Mouse (Mus musculus) lung, postnatal 0 days (tissue): ENCODE measurements around the gene Slc6a6. TPM values are rescaled to one million over a fixed set of nuclear protein-coding genes. Genes with fewer than 3 reads are reported as not detected.

Source experiments
- ATAC-seq: fragments of 200-750 bp; cut with Nextera tagmentation; 2 replicates; pipeline ENCODE4 v1.8.0; 2017; ENCODE audit warnings: moderate library complexity
- DNase-seq: peaks from one replicate; pipeline ENCODE4 v3.0.0-alpha.2; 2016; ENCODE audit warnings: low spot score
- H3K27ac ChIP-seq: fragments of 300-500 bp; sonication (generic); 2 replicates; pipeline ENCODE4 v1.5.1; 2014; ENCODE audit warnings: antibody characterized with exemption, mild to moderate bottlenecking, low read length, mixed read lengths
- H3K27me3 ChIP-seq: fragments of 300-500 bp; sonication (generic); replicated peaks from 2 replicates; pipeline ENCODE4 v1.6.1; 2014; ENCODE audit warnings: low read length, mixed read lengths; ENCODE audit not compliant: insufficient read depth
- H3K36me3 ChIP-seq: fragments of 300-500 bp; sonication (generic); 2 replicates; pipeline ENCODE4 v1.6.1; 2014; ENCODE audit warnings: low read length, mixed read lengths; ENCODE audit not compliant: insufficient read depth
- H3K4me1 ChIP-seq: fragments of 300-500 bp; sonication (generic); 2 replicates; pipeline ENCODE4 v1.6.1; 2014; ENCODE audit warnings: antibody characterized with exemption, low read depth, low read length, mixed read lengths; ENCODE audit not compliant: insufficient read depth
- H3K4me2 ChIP-seq: fragments of 300-500 bp; sonication (generic); replicated peaks from 2 replicates; pipeline ENCODE4 v1.6.1; 2014; ENCODE audit warnings: low read depth, mild to moderate bottlenecking, low read length, moderate library complexity, mixed read lengths
- H3K4me3 ChIP-seq: fragments of 300-500 bp; sonication (generic); 2 replicates; pipeline ENCODE4 v1.5.1; 2014; ENCODE audit warnings: low read depth, low read length
- H3K9ac ChIP-seq: fragments of 300-500 bp; sonication (generic); replicated peaks from 2 replicates; pipeline ENCODE4 v1.6.1; 2014; ENCODE audit warnings: low read depth, mild to moderate bottlenecking
- H3K9me3 ChIP-seq: fragments of 300-500 bp; sonication (generic); 2 replicates; pipeline ENCODE4 v1.6.1; 2016; ENCODE audit warnings: low read length, mixed read lengths
- CTCF ChIP-seq: IDR thresholded peaks from 2 replicates; pipeline ENCODE4 v1.5.1; 2016; ENCODE audit warnings: antibody characterized with exemption, mild to moderate bottlenecking
- EP300 ChIP-seq: IDR thresholded peaks from 2 replicates; pipeline ENCODE4 v1.6.1; 2016; ENCODE audit warnings: antibody characterized with exemption, mild to moderate bottlenecking, control low read depth
- WGBS: fragments of 180-500 bp; shearing (Covaris S2); extraction: QIAGEN DNeasy Blood & Tissue Kit; methylation state at CpG from one replicate; pipeline ENCODE4 v1.1.7; 2014; 5-methylcytosine and 5-hydroxymethylcytosine counted together
- polyA plus RNA-seq: library from polyadenylated mRNA; unstranded; fragments of >200 nt; fragmentation: Nextera tagmentation; extraction: Ambion mirVana; gene quantifications from 2 replicates; pipeline ENCODE4 v1.2.1, GENCODE M21; 2015

Gene Slc6a6
- polyA plus RNA-seq, 1 experiment from 2014 or later: 92.6 TPM

DNA sequence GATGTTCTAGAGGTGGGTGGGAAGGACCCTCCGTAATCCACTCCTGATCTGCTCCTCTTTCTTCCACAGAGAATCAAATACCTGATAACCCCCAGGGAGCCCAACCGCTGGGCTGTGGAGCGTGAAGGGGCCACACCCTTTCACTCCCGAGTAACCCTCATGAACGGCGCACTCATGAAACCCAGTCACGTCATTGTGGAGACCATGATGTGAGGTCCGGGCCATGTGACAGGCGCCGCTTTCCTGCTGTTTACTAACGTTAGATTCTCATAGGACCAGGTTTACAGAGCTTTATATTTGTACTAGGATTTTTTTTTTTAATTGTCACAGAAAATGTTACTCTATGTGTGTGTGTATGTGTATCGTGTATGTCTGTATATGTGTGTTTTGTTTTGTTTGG is 71.0 kb downstream of the Slc6a6 start:
- Histone ChIP-seq H3K4me3 (no peak overlapping the region), H3K4me1 (no peaks in the 10 kb centered on the region; the same call in 1 of the 2 replicates), H3K9me3 (no peaks in the 10 kb centered on the region), H3K9ac (no peak overlapping the region), H3K27me3 (no peaks in the 10 kb centered on the region), H3K4me2 (no peak overlapping the region), H3K27ac (no peak overlapping the region), H3K36me3 (peaks cover 24% of the 10 kb centered on the region)
- DNase-seq: no peak
- ATAC-seq: no peak
- no peak for TF ChIP-seq CTCF
- TF ChIP-seq EP300: no peak
- 81% methylated on average over 12 of the region's 12 CpGs for WGBS

DNA sequence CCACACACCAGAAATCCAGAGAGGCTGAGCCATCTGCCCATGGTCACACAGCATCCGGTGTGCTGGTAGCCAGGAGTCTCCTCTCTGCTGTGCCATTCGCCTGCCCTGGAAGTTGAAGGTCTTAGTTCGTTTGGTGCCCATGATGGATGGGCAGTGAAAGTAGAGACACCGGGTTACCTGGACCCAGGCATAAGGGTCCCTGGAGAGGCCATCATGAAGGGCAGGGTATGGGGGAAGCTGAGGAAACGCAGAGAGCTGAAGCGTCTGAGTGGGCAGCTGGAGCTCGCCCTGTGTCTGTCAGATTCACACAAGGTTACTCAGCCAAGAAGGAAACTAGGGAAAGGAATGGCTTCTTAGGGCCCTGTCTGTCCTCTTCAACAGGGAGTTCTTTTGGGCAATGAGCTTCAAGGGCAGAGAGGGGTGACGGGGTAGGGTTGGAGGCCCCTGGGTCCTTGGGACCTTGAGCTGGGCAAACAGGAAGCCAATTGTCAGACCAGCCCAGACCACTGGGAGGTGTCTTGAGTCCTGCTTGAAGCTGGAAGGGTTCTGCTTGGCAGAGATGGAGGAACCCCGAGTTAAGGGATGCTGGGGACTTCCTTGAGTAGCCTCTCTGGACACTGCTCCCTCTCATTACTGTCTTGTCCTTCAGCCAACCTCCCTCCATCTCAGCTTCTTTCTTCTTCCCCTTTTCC is 78.3 kb downstream of the Slc6a6 start:
- DNase-seq (no peak), ATAC-seq (no peak)
- no peak overlapping the region for H3K9ac ChIP-seq
- 66% methylated on average over 9 of the region's 9 CpGs for WGBS
- no peak overlapping the region for H3K27ac ChIP-seq
- H3K36me3 ChIP-seq: peaks cover 11% of the 10 kb centered on the region
- no peaks in the 10 kb centered on the region for H3K9me3 ChIP-seq
- H3K4me2 ChIP-seq: no peak overlapping the region
- H3K4me3 ChIP-seq: no peak overlapping the region
- no peaks in the 10 kb centered on the region for H3K4me1 ChIP-seq
- TF ChIP-seq CTCF: peak; percentile 42
- no peak for TF ChIP-seq EP300
- H3K27me3 ChIP-seq: no peaks in the 10 kb centered on the region

DNA sequence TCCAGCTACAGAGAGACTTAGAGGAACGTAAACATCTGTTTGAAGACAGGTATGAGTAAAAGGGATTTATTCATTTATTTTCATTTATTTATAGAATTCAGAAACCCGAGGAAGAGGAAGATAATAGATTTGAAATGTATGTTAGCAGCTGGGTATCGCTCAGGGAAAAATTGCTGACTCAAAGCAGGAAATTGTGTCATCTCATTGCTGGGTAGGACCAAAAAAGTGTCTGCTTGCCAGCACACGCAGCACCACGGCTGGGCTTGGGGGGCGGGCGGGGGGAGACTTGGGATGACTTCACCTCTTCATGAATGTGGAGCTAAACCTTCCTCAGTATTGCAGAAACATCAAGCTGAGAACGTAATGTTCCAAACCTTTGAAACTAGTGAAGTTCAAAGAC is 83.7 kb downstream of the Slc6a6 start:
- Histone ChIP-seq H3K27me3 (no peaks in the 10 kb centered on the region), H3K9me3 (no peaks in the 10 kb centered on the region), H3K36me3 (no peaks in the 10 kb centered on the region), H3K9ac (no peak overlapping the region), H3K4me1 (no peaks in the 10 kb centered on the region), H3K4me2 (no peak overlapping the region), H3K4me3 (no peak overlapping the region), H3K27ac (no peak overlapping the region)
- TF ChIP-seq CTCF (no peak), EP300 (no peak)
- no peak; the same call in 1 of the 2 replicates for ATAC-seq
- DNase-seq: peak; percentile 23
- WGBS: 58% methylated on average over 8 of the region's 8 CpGs

DNA sequence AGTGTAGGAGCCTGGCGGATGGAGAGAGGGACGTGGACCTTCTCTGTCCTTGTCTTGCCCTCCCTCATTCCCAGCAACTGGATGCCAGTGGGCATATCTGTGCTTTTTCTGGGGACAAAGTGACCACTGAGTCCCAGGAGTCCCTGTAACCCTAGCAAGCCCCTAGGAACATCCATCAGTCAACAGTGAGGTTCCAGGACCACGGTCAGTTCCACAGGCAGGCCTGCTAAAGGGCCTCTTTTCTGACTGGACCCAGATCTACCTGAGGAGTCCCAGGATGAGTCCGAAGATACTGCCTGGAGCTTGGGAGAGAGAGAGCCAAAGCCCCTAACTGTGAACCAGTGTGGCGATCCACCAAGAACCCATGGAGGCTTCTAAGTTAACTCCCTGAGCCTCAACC is 90.1 kb downstream of the Slc6a6 start:
- WGBS: 58% methylated on average over 5 of the region's 5 CpGs
- Histone ChIP-seq H3K27ac (no peak overlapping the region), H3K9me3 (no peaks in the 10 kb centered on the region), H3K9ac (no peak overlapping the region), H3K27me3 (no peaks in the 10 kb centered on the region), H3K4me2 (no peak overlapping the region), H3K4me1 (no peaks in the 10 kb centered on the region), H3K36me3 (no peaks in the 10 kb centered on the region), H3K4me3 (no peak overlapping the region)
- ATAC-seq: no peak
- DNase-seq: no peak
- TF ChIP-seq EP300 (no peak), CTCF (no peak)

DNA sequence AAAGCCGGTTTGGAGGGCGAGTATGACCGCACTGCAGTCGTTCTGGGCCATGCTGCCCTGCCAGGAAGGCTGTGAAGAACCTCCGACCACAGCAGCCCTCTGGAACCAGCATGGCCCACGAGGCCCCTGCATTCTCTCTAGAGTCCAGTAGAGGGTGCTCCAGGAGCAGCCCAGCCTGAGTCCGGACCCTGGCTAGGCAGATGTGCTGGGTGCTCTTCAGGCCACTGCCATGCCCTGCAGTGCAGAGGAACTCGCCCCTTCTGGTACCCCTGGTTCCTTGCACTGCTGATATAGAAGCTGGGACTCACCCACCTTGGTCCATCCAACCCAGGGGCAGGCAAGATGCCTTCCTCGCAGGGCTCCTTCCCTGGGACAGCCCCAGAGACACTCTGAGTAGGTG is 92.7 kb downstream of the Slc6a6 start:
- H3K27ac ChIP-seq: no peak overlapping the region
- no peaks in the 10 kb centered on the region for H3K9me3 ChIP-seq
- DNase-seq: peak; percentile 60
- WGBS: 13% methylated on average over 9 of the region's 9 CpGs
- no peaks in the 10 kb centered on the region for H3K36me3 ChIP-seq
- H3K4me1 ChIP-seq: no peaks in the 10 kb centered on the region
- no peak overlapping the region for H3K9ac ChIP-seq
- no peaks in the 10 kb centered on the region for H3K27me3 ChIP-seq
- H3K4me2 ChIP-seq: no peak overlapping the region
- H3K4me3 ChIP-seq: no peak overlapping the region
- TF ChIP-seq EP300: no peak
- TF ChIP-seq CTCF: peak; percentile 88
- peak; percentile 71 for ATAC-seq

DNA sequence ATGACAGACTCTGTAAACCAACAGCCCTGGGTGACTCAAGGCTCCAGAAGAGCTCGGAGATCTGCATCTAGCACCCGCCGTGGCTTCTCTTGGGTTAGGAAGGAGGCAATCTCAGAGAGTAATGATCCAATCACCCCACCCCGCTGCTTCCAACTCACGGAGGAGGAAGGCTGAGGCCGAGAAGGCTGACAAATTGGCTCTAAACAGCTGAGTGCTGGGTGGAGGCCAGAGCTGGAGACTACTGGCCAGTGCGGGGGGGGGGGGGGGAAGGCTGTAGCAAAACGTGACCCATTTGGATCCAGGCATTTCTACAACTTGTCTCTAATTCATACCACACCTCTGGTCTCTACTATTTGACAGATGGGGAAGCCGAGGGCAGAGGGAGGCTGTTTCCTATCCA is 95.4 kb downstream of the Slc6a6 start:
- H3K4me2 ChIP-seq: no peak overlapping the region

More for the DNA sequence above, 95.4 kb downstream of the Slc6a6 start:
- Histone ChIP-seq H3K4me1 (no peaks in the 10 kb centered on the region), H3K4me3 (no peak overlapping the region), H3K27me3 (no peaks in the 10 kb centered on the region), H3K9ac (no peak overlapping the region), H3K9me3 (no peaks in the 10 kb centered on the region), H3K36me3 (no peaks in the 10 kb centered on the region), H3K27ac (no peak overlapping the region)
- 50% methylated on average over 8 of the region's 9 CpGs for WGBS
- ATAC-seq: no peak
- no peak for DNase-seq
- TF ChIP-seq EP300 (no peak), CTCF (no peak)
